ENCODE assay signal across 8 mouse cellular contexts in the genomic region with DNA sequence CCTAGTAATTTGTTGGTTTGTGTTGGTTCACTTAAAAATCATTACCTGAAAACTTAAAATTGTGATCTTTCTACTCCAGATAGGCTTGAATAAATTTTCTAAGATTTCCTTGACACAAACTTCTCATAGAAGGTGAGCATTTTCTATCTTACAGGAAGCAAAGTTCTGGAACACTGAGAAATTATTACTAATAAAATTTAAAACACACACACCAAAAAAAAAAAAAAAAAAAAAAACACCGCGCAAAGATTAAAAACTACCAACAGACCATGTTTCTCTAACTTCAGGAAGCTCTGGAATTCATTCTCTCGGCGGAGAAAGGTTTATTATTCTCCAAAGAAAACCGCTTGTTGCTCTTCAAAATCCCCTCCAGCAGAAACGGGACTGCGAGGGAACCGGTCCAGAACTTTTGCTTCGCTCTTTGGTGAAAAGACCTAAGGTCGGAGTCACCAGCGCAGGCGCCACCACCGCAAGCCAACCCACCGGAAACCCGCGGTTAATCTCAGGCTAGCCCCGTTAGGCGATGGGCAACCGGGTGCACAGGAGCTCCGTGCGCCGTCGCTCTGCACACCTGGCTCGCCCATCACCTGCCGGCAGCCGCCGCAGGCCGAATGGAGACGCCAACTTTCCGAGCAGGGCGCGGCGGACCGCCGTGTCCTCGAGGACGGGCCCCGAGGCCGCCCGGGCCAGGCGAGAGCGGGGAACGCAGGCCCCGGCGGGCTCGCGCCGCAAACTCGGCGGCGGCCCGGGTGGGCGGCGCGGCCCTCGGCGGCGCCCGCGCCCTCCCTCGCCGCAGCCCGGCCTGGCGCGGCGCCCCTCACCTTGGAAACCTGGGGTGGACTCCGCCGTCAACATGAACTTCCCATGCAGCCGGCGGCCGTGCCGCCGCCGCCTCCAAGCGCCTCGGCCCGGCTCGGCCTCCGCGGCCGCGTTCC. TPM values are rescaled to one million over a fixed set of nuclear protein-coding genes. Genes with fewer than 3 reads are reported as not detected.
DNase-seq lines count a peak whose midpoint lies in the region; ATAC-seq and TF ChIP-seq lines count a peak whose summit lies in the region.

No protein-coding gene starts in this region.

- H3K9me3 ChIP-seq in E14TG2a.4 (ENCODE audit: low read length) = no peaks in the 10 kb centered on the region
- H3K9me3 ChIP-seq in forebrain, embryonic 10.5 days = no peaks in the 10 kb centered on the region
- H3K9me3 ChIP-seq in heart, postnatal 0 days (replicated peaks; ENCODE audit: control insufficient read depth, low read length) = no peaks in the 10 kb centered on the region

- H3K27ac ChIP-seq in forebrain, embryonic 10.5 days = peak overlapping the region; percentile 97
- peak overlapping the region; percentile 97 for H3K27ac ChIP-seq in heart, postnatal 0 days (ENCODE audit: low read depth)

- no peak for TF ChIP-seq CTCF in E14TG2a.4 (conservative IDR thresholded peaks at IDR 0.05; ENCODE audit: low read length)
- no peak for TF ChIP-seq CTCF in heart, postnatal 0 days (IDR thresholded peaks at IDR 0.05; ENCODE audit: low read depth)

- H3K27me3 ChIP-seq in E14TG2a.4 (ENCODE audit: insufficient read depth, low read length) = peaks cover 5% of the 10 kb centered on the region; the same call in 1 of the 2 replicates
- peaks cover 13% of the 10 kb centered on the region for H3K27me3 ChIP-seq in forebrain, embryonic 10.5 days (ENCODE audit: poor library complexity, severe bottlenecking)
- no peaks in the 10 kb centered on the region for H3K27me3 ChIP-seq in heart, postnatal 0 days (ENCODE audit: control insufficient read depth, insufficient read depth, low read length)

- peaks cover 48% of the 10 kb centered on the region for H3K4me1 ChIP-seq in E14TG2a.4 (replicated peaks; ENCODE audit: low read depth, low read length)
- H3K4me1 ChIP-seq in forebrain, embryonic 10.5 days = peaks cover 23% of the 10 kb centered on the region
- H3K4me1 ChIP-seq in heart, postnatal 0 days (ENCODE audit: control insufficient read depth, insufficient read depth) = peaks cover 25% of the 10 kb centered on the region

- no peaks in the 10 kb centered on the region for H3K36me3 ChIP-seq in E14TG2a.4 (ENCODE audit: insufficient read depth, low read length)
- H3K36me3 ChIP-seq in forebrain, embryonic 10.5 days (replicated peaks) = no peaks in the 10 kb centered on the region; the same call in 1 of the 2 replicates
- no peaks in the 10 kb centered on the region for H3K36me3 ChIP-seq in heart, postnatal 0 days (replicated peaks; ENCODE audit: control insufficient read depth, insufficient read depth, low read length)

- DNase-seq in brain, adult 2 months (ENCODE audit: low read depth, low spot score) = peak; percentile 70
- peak; percentile 60 for DNase-seq in forebrain, embryonic 10.5 days (ENCODE audit: extremely low spot score, low spot score)
- DNase-seq in heart, postnatal 0 days (ENCODE audit: low spot score) = peak; percentile 44
- peak; percentile 78 to 87 for DNase-seq in kidney, postnatal 25 days
- DNase-seq in lung, postnatal 14 days = peak; percentile 67
- peak; percentile 45 for DNase-seq in ovary, postnatal 10 days (ENCODE audit: low spot score)
- DNase-seq in thymus, postnatal 25 days = peak; percentile 64

- WGBS in forebrain, embryonic 10.5 days = under 1% methylated on average over 82 of the region's 82 CpGs
- under 1% methylated on average over 68 of the region's 82 CpGs for WGBS in heart, postnatal 0 days

- peak overlapping the region; percentile 94 for H3K9ac ChIP-seq in heart, postnatal 0 days (replicated peaks; ENCODE audit: low read depth, low read length)

- peak; percentile 62 for ATAC-seq in heart, postnatal 0 days (ENCODE audit: insufficient read depth, low read depth)

- peak overlapping the region; percentile 69 for H3K4me2 ChIP-seq in heart, postnatal 0 days (ENCODE audit: low read depth, low read length)

- TF ChIP-seq EP300 in heart, postnatal 0 days (IDR thresholded peaks at IDR 0.05; ENCODE audit: low read depth) = no peak

- H3K4me3 ChIP-seq in E14TG2a.4 (replicated peaks; ENCODE audit: low read length) = peak overlapping the region; percentile 88
- H3K4me3 ChIP-seq in forebrain, embryonic 10.5 days = peak overlapping the region; percentile 91
- peak overlapping the region; percentile 82 for H3K4me3 ChIP-seq in heart, postnatal 0 days (ENCODE audit: low read depth, low read length)

RNA-seq across cellular contexts. Expression of a gene that starts 6.7 kb away (rescaled TPM):
- 48.0 and 49.6 TPM in 2 replicates for polyA plus RNA-seq in forebrain, embryonic 10.5 days (2016; fragmentation: Nextera tagmentation; extraction: Ambion mirVana)
- 55.9 and 66.6 TPM in 2 replicates for total RNA-seq in heart, postnatal 0 days (2014; rRNA removed; ENCODE audit: low replicate concordance)
- polyA plus RNA-seq in heart, postnatal 0 days (2015; fragmentation: Nextera tagmentation; extraction: Ambion mirVana) = 35.8 and 38.4 TPM in 2 replicates

RNA-seq across cellular contexts. Expression of a gene that starts 32.1 kb away (rescaled TPM):
- polyA plus RNA-seq in forebrain, embryonic 10.5 days (2016; fragmentation: Nextera tagmentation; extraction: Ambion mirVana) = 96.2 and 103 TPM in 2 replicates
- 201 and 233 TPM in 2 replicates for total RNA-seq in heart, postnatal 0 days (2014; rRNA removed; ENCODE audit: low replicate concordance)
- polyA plus RNA-seq in heart, postnatal 0 days (2015; fragmentation: Nextera tagmentation; extraction: Ambion mirVana) = 22.1 and 26.8 TPM in 2 replicates

RNA-seq across cellular contexts. Expression of a gene that starts 38.3 kb away (rescaled TPM):
- polyA plus RNA-seq in forebrain, embryonic 10.5 days (2016; fragmentation: Nextera tagmentation; extraction: Ambion mirVana) = 0.21 and 0.30 TPM in 2 replicates
- total RNA-seq in heart, postnatal 0 days (2014; rRNA removed; ENCODE audit: low replicate concordance) = not detected in 2 replicates
- polyA plus RNA-seq in heart, postnatal 0 days (2015; fragmentation: Nextera tagmentation; extraction: Ambion mirVana) = not detected in 2 replicates

Comparison
In these comparisons a context has a peak if more than half of its experiments do, and no peak if none do; other contexts are left out.
1. Peak in every context shown above with its lines: DNase-seq, ATAC-seq, H3K4me3 ChIP-seq and H3K27ac ChIP-seq.